Mouse (Mus musculus) neural tube, embryonic 14.5 days (tissue): ENCODE measurements around the gene Ccr4. TPM values are rescaled to one million over a fixed set of nuclear protein-coding genes. Genes with fewer than 3 reads are reported as not detected.
A peak's percentile ranks its signal among the peaks of the same experiment; 100 is the strongest.

ENCODE experiments used
- ATAC-seq: fragments of 200-750 bp; cut with Nextera tagmentation; 2 replicates; pipeline ENCODE4 v1.8.0; 2017; ENCODE audit warnings: low read depth, mild to moderate bottlenecking, moderate TSS enrichment, moderate library complexity
- H3K27ac ChIP-seq: fragments of 300-500 bp; sonication (generic); 2 replicates; pipeline ENCODE4 v1.5.1; 2014; ENCODE audit warnings: low read depth, mild to moderate bottlenecking, control low read depth, low read length, moderate library complexity, mixed read lengths
- H3K27me3 ChIP-seq: fragments of 300-500 bp; sonication (generic); 2 replicates; pipeline ENCODE4 v1.6.1; 2014; ENCODE audit warnings: low read length; ENCODE audit not compliant: control insufficient read depth, insufficient read depth
- H3K36me3 ChIP-seq: fragments of 300-500 bp; sonication (generic); 2 replicates; pipeline ENCODE4 v1.6.1; 2014; ENCODE audit warnings: low read length, mixed read lengths; ENCODE audit not compliant: control insufficient read depth, insufficient read depth
- H3K4me1 ChIP-seq: fragments of 300-500 bp; sonication (generic); 2 replicates; pipeline ENCODE4 v1.6.1; 2014; ENCODE audit warnings: low read length; ENCODE audit not compliant: control insufficient read depth, insufficient read depth
- H3K4me2 ChIP-seq: fragments of 300-500 bp; sonication (generic); 2 replicates; pipeline ENCODE4 v1.6.1; 2014; ENCODE audit warnings: mild to moderate bottlenecking, low read depth, low read length, control low read depth
- H3K4me3 ChIP-seq: fragments of 300-500 bp; sonication (generic); 2 replicates; pipeline ENCODE4 v1.5.1; 2014; ENCODE audit warnings: low read depth, low read length, control low read depth, mixed read lengths
- H3K9ac ChIP-seq: fragments of 300-500 bp; sonication (generic); replicated peaks from 2 replicates; pipeline ENCODE4 v1.6.1; 2014; ENCODE audit warnings: low read depth, mild to moderate bottlenecking, control low read depth, low read length, mixed read lengths
- H3K9me3 ChIP-seq: fragments of 300-500 bp; sonication (generic); 2 replicates; pipeline ENCODE4 v1.6.1; 2016; ENCODE audit warnings: low read length; ENCODE audit not compliant: control insufficient read depth
- WGBS: fragments of 180-500 bp; shearing (Covaris S2); extraction: QIAGEN DNeasy Blood & Tissue Kit; methylation state at CpG from one replicate; pipeline ENCODE4 v1.1.7; 2014; 5-methylcytosine and 5-hydroxymethylcytosine counted together
- polyA plus RNA-seq: library from polyadenylated mRNA; unstranded; fragments of >200 nt; fragmentation: Nextera tagmentation; extraction: Ambion mirVana; gene quantifications from 2 replicates; pipeline ENCODE4 v1.2.1, GENCODE M21; 2014

The Ccr4 gene
- polyA plus RNA-seq, 1 experiment from 2014 or later: not detected

DNA sequence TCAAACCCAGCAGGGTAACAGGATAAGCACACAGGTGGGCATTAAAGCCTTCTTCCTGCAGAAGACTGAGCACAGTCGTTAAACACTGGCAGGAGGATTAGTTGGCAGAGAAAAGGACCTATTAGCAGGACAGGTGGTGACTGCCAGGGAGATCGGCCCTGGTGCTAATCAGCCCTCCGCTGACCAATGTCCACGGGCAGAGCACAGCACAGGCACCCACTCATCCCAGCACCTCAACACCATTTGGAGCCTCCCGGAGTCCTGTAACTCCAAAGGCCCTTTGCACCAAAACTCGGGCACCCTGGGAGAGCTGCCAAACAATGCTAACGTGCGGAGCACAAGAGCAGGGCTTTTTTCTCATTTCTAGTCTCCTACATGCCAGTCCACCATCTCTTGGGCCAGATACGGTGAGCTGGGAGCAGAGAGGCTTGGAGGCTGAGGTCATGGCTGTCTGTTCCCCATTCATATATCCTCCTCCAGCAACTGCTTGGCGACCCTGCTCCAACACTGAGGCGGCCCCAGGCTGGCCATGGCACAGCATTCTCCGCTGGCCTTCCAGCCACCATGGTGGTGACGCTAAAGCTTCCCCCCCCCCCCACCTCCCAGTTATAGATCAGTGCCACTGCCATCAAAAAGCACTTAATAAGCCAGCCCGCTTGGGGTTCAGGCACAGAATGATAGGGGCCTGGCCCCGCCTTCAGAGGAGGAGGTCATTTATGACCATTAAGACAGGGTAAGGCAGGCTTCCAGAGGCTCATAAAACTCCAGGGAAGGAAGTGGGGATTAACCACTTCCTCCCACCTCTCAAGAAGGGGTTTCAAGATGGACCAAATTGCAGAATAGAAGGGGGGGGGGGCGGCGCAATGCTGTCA is 39.4 kb upstream of the Ccr4 start:
- no peak overlapping the region for H3K4me3 ChIP-seq
- 32% methylated on average over 16 of the region's 17 CpGs for WGBS
- ATAC-seq: peak; percentile 57; the same call in 1 of the 2 replicates
- H3K4me2 ChIP-seq: peak overlapping the region; percentile 4; the same call in 1 of the 2 replicates
- no peaks in the 10 kb centered on the region for H3K27me3 ChIP-seq
- H3K27ac ChIP-seq: no peak overlapping the region
- 0 out of 2 replicates have a peak overlapping the region, but pooled peaks have one; percentile 11 for H3K9ac ChIP-seq
- peaks cover 10% of the 10 kb centered on the region; the same call in 1 of the 2 replicates for H3K4me1 ChIP-seq
- no peaks in the 10 kb centered on the region for H3K9me3 ChIP-seq
- H3K36me3 ChIP-seq: no peaks in the 10 kb centered on the region

DNA sequence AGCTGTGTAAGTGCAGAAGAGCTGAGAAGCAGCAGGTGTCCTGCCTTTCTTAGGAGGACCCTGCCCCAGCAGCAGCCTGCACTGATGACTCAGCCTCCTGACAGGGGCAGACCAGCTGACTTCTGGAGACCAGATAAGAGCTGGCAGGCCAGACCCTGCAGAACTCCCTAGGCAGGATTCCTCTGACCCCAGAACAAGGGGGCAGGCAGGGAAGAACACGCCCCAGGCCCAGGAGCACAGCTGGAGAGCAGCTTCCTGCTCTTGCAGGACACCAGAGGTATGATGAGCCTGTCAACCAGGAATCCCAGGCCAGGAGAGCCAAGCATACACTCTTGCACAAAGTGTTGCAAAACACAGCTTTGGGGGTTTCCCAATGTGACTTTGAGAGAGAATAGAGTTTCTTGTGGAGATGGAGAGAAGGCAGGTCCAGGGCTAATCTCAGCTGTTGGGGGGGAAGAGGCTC is 36.6 kb upstream of the Ccr4 start:
- ATAC-seq: no peak
- H3K4me3 ChIP-seq: no peak overlapping the region
- H3K4me1 ChIP-seq: 0 out of 2 replicates have a peak, but pooled peaks cover 6% of the 10 kb centered on the region
- H3K27me3 ChIP-seq: no peaks in the 10 kb centered on the region
- H3K9ac ChIP-seq: no peak overlapping the region
- 64% methylated on average over 1 of the region's 1 CpGs for WGBS
- H3K36me3 ChIP-seq: no peaks in the 10 kb centered on the region
- no peaks in the 10 kb centered on the region for H3K9me3 ChIP-seq
- H3K27ac ChIP-seq: no peak overlapping the region
- no peak overlapping the region for H3K4me2 ChIP-seq

DNA sequence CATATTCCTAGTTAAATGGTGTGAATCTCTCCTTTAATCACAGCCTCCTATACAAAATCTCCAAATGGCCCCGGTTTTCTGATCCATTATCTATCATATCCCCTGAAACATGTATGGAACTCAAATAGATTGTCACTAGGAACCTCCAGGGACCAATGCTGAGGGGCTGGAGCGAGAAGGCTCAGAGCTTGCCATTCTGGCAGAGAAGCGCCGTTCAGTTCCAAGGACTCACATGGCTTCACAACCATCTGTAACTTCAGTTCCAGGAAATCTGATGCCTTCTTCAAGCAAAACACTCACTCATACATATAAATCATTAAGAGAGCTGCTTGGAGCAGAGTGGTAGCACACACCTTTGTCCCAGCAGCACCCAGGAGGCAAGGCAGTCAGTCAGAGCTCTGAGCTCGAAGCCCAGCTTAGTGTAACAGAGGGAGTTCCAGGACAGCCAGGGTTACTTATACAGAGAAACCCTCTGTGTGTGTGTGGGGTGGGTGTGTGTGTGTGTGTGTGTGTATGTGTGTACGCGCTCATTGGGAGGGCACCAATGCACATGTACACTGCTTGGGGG is 34.4 kb upstream of the Ccr4 start:
- no peak overlapping the region for H3K27ac ChIP-seq
- no peaks in the 10 kb centered on the region for H3K36me3 ChIP-seq
- ATAC-seq: no peak
- H3K4me3 ChIP-seq: no peak overlapping the region
- H3K27me3 ChIP-seq: no peaks in the 10 kb centered on the region
- no peak overlapping the region for H3K4me2 ChIP-seq
- H3K4me1 ChIP-seq: 0 out of 2 replicates have a peak, but pooled peaks cover under 1% of the 10 kb centered on the region
- H3K9me3 ChIP-seq: no peaks in the 10 kb centered on the region
- 58% methylated on average over 7 of the region's 7 CpGs for WGBS
- H3K9ac ChIP-seq: no peak overlapping the region

DNA sequence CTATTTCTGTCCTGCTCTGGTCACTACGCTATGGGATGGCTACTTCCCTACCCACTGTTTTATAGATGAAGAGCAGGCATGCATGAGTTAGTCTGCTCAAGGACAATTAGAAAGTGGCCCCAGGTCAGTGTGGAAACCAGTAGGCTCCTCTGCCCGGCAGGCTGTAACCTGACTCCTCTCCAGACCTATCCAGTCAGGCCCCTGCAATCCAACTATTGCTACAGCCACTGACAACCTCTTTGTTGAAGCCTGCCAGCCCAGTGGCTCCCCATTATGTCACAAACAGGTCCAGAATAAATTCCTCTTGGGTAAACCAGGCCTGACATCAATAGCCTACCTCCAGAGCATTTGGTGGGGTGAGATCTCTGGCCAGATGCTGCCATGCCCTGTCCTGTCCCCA is 31.9 kb upstream of the Ccr4 start:
- no peaks in the 10 kb centered on the region for H3K9me3 ChIP-seq
- H3K4me2 ChIP-seq: no peak overlapping the region
- no peaks in the 10 kb centered on the region for H3K36me3 ChIP-seq
- H3K4me3 ChIP-seq: no peak overlapping the region
- WGBS: 20% methylated on average over 2 of the region's 2 CpGs
- ATAC-seq: no peak
- no peaks in the 10 kb centered on the region for H3K4me1 ChIP-seq
- no peaks in the 10 kb centered on the region for H3K27me3 ChIP-seq
- no peak overlapping the region for H3K9ac ChIP-seq
- no peak overlapping the region for H3K27ac ChIP-seq

DNA sequence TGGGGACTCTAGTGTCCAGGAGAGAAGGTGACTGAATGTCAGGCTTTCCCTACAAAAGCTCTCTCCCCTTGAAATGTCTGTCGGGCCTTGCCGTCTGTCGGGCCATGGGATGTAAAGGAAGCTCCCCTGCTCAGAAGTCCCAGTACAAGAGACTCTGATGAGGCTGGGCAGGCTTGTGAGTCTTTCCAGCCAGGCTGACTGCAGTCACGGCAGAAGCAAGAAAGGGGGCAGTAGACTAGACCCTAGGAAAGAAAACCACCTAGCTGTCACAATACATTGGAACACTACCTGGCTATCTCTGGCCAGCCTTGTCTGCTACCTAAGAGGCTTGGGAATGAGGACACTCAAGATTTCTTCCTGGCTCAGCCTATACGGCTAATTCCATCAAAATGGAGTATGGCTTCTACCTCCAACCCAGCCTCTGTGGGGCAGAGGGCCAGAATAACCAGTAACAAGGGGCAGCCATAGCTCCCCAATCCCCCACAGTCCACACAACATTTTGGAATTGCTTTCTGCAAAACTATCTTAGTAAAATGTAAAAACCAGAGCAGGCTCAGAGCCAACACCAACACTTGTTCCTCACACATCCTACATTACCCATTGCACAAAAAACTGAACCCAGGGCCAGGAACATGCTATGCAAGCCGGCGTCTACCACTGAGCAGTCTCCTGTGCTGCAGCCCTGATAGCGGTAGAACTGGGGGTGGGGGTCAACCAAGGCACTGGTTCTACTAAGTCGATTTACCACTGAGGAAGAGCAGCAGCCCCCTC is 30.2 kb upstream of the Ccr4 start:
- no peak overlapping the region for H3K4me3 ChIP-seq
- no peaks in the 10 kb centered on the region for H3K9me3 ChIP-seq
- H3K36me3 ChIP-seq: no peaks in the 10 kb centered on the region
- H3K4me1 ChIP-seq: peaks cover 3% of the 10 kb centered on the region; the same call in 1 of the 2 replicates
- no peak for ATAC-seq
- no peak overlapping the region for H3K9ac ChIP-seq
- no peaks in the 10 kb centered on the region for H3K27me3 ChIP-seq
- WGBS: 84% methylated on average over 9 of the region's 9 CpGs
- H3K27ac ChIP-seq: no peak overlapping the region
- H3K4me2 ChIP-seq: no peak overlapping the region

DNA sequence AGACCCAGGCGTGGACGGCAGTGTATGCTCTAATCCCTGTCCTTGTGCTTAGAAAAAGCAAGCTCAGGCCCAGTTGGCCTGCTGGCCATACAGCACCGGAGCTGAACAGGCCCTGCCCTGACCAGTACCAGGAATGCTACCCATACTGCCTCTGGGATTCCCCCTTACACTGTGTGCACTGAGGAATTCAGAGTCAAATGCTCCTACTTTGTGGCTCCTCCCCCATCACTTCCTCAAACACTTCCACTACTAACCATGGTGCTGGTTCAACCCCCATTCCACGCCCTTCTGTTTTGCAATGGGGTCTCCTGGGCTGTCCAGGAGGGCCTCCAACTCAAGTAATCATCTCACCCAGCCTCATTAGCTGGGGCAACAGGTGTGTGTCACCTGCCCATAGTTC is 29.1 kb upstream of the Ccr4 start:
- H3K9ac ChIP-seq: no peak overlapping the region
- no peaks in the 10 kb centered on the region for H3K9me3 ChIP-seq
- H3K4me1 ChIP-seq: peaks cover 3% of the 10 kb centered on the region; the same call in 1 of the 2 replicates
- no peak overlapping the region for H3K4me3 ChIP-seq
- no peak overlapping the region for H3K27ac ChIP-seq
- ATAC-seq: no peak
- no peaks in the 10 kb centered on the region for H3K36me3 ChIP-seq
- no peaks in the 10 kb centered on the region for H3K27me3 ChIP-seq
- no peak overlapping the region for H3K4me2 ChIP-seq
- 90% methylated on average over 4 of the region's 4 CpGs for WGBS

DNA sequence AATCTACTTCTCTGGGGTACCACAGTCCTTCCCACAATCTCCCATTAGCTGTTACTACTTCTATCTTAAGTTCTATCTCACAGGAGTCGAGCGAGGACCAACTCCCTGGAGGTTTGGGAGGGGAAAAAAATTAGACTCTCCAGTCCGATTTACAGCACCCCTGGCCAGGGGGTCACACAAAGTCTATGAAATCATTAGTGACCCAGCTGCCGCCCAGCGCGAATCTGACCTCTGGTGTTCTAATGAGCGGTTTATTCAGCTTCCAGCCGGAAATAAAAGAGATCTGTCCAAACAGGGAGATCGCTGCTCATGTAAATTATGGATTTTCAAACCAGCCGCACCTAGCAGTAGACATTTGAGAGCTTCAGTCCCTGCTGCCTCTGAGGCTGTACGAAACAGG is 26.6 kb upstream of the Ccr4 start:
- Histone ChIP-seq H3K36me3 (no peaks in the 10 kb centered on the region), H3K9ac (no peak overlapping the region), H3K27me3 (no peaks in the 10 kb centered on the region), H3K27ac (no peak overlapping the region), H3K4me1 (peaks cover 12% of the 10 kb centered on the region), H3K4me2 (no peak overlapping the region), H3K9me3 (no peaks in the 10 kb centered on the region), H3K4me3 (no peak overlapping the region)
- WGBS: 15% methylated on average over 11 of the region's 11 CpGs
- no peak for ATAC-seq

DNA sequence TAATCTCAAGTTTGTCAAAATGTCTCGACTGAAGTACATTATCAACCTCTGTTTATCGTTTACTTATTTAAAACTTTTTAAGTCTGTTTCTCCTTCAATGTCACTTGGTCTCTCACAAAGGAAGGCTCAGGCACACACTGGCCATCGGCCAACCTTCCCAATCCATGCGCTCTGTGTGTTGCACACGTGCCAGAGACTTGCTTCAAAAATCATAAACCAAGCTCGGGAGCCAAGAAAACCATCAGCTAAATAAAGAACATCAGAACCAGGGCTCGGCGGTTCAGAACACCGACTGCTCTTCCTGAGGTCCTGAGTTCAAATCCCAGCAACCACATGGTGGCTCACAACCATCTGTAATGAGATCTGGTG is 23.9 kb upstream of the Ccr4 start:
- no peak overlapping the region for H3K27ac ChIP-seq
- H3K4me2 ChIP-seq: no peak overlapping the region
- no peaks in the 10 kb centered on the region for H3K27me3 ChIP-seq
- no peaks in the 10 kb centered on the region for H3K36me3 ChIP-seq
- WGBS: 47% methylated on average over 9 of the region's 9 CpGs
- H3K4me1 ChIP-seq: peaks cover 20% of the 10 kb centered on the region
- ATAC-seq: no peak
- H3K9me3 ChIP-seq: no peaks in the 10 kb centered on the region
- no peak overlapping the region for H3K9ac ChIP-seq
- H3K4me3 ChIP-seq: no peak overlapping the region
